Mouse (Mus musculus): ENCODE results near the gene B3galt4.
"Not testable (repeated sequence)": the region's sequence is repeated elsewhere in the genome, so short reads cannot be mapped to it uniquely, and the experiment has no call there.

Gene B3galt4

GRCm38 (mm10) chr17:33951021-33951946, at the start of gene B3galt4:
TSS of gene B3galt4 (minus strand) at chr17:33951488.
- DNase-seq: peak; percentile 82

- not testable (repeated sequence) for DNase-seq
Measured at GRCm38 (mm10) chr17:34000796-34001195, 49.5 kb upstream of the B3galt4 start.

GRCm38 (mm10) chr17:34000150-34000537, 48.9 kb upstream of the B3galt4 start, which contains the start of gene H2-K1:
TSS of gene H2-K1 (minus strand) at chr17:34000347.
- peak; percentile 94 for DNase-seq

- peak; percentile 29 for DNase-seq
Measured at GRCm38 (mm10) chr17:33999341-34000149, 48.3 kb upstream of the B3galt4 start.

- DNase-seq: not testable (repeated sequence)
Measured at GRCm38 (mm10) chr17:33998697-33999096, 47.4 kb upstream of the B3galt4 start.

- not testable (repeated sequence) for DNase-seq
Measured at GRCm38 (mm10) chr17:33997025-33997424, 45.7 kb upstream of the B3galt4 start.

GRCm38 (mm10) chr17:33995651-33996050, 44.4 kb upstream of the B3galt4 start:
- DNase-seq: no peak

GRCm38 (mm10) chr17:33994959-33995358, 43.7 kb upstream of the B3galt4 start:
- DNase-seq: no peak

- DNase-seq: peak; percentile 79
Measured at GRCm38 (mm10) chr17:33991788-33992664, 40.7 kb upstream of the B3galt4 start.

GRCm38 (mm10) chr17:33982136-33982535, 30.8 kb upstream of the B3galt4 start:
- peak; percentile 76 for DNase-seq

- peak; percentile 87 for DNase-seq
Measured at GRCm38 (mm10) chr17:33981192-33981909, 30.1 kb upstream of the B3galt4 start.

- DNase-seq: no peak
Measured at GRCm38 (mm10) chr17:33980181-33981035, 29.1 kb upstream of the B3galt4 start.

GRCm38 (mm10) chr17:33979512-33980050, 28.3 kb upstream of the B3galt4 start:
- no peak for DNase-seq

GRCm38 (mm10) chr17:33978631-33979031, 27.3 kb upstream of the B3galt4 start:
- peak; percentile 74 for DNase-seq

GRCm38 (mm10) chr17:33977861-33978557, 26.7 kb upstream of the B3galt4 start:
- no peak for DNase-seq

GRCm38 (mm10) chr17:33973572-33973971, 22.3 kb upstream of the B3galt4 start:
- no peak for DNase-seq

- no peak for DNase-seq
Measured at GRCm38 (mm10) chr17:33972691-33973090, 21.4 kb upstream of the B3galt4 start.

GRCm38 (mm10) chr17:33969394-33969793, 18.1 kb upstream of the B3galt4 start:
- no peak for DNase-seq

- peak; percentile 58 for DNase-seq
Measured at GRCm38 (mm10) chr17:33968927-33969326, 17.6 kb upstream of the B3galt4 start.

- peak; percentile 84 for DNase-seq
Measured at GRCm38 (mm10) chr17:33968489-33968888, 17.2 kb upstream of the B3galt4 start.
